Mouse (Mus musculus) 3134 (cell line): ENCODE measurements around the gene Llph.

Source experiments
- DNase-seq: peaks from one replicate; pipeline ENCODE4 v3.0.0-alpha.2; 2011; ENCODE audit warnings: low spot score; ENCODE audit not compliant: insufficient read length; ENCODE audit errors: extremely low read depth

Llph gene

DNA sequence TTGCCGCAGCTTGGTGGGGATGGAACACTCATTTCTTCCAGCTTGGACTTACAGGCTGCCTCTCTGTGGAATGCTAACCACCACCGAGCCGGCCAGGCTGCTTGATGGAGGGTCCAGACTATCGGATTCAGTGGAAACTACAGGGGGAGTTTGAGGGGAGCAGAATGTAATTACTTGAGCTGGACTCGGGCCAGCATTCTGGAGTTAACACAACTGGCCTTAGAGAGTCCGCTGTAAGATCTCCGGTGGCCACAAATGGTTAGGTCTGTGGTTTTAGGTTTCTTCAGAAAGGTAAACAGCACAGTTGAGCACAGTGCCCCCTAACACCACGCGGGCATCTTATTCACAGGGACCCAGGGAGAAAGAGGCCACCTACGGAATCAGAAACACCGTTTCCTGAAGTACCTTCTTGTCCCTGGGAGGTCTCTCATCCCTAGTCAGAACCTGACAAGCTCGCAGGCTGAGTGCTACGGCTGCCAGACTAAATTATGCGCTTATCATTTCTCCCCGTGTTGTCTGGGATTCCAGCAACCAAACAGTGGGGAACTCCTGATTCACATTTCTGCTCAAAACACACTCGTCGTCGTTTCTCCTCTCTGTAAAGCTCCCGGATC is 45.5 kb downstream of the Llph start:
- no peak for DNase-seq

GRCm38 (mm10) chr10:120273335-120273734 is 46.5 kb downstream of the Llph start:
- DNase-seq = no peak

- no peak for DNase-seq
Observed at GRCm38 (mm10) chr10:120279482-120280128, 52.7 kb downstream of the Llph start.

- no peak for DNase-seq
Observed at GRCm38 (mm10) chr10:120280375-120280774, 53.5 kb downstream of the Llph start.

GRCm38 (mm10) chr10:120281700-120282099 is 54.8 kb downstream of the Llph start:
- DNase-seq = no peak
